In the genomic region with DNA sequence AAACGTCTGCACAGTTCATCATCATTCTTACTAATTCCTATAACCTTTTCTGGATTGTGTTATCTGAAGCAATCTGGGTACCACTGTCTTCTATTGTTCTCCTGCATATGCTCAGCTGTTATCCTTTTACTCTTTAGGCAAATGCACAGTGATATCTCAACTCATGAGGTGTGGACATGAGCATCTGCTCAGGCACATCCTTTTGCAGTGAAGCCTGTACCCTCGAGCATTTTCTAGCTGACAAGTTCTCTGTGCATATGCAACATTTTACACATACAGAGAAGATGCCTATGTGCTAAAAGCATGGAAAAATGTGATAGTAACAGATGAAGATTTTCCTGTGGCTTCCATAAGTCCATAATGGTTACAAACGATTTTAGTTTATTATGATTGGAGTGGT, we compare ENCODE assay signal across 12 mouse cellular contexts.
"Had no signal": no experiment of that assay in that cellular context is flagged by ENCODE, and none has a peak within 500 bp of the region (broad histone marks: within the 10 kb centered on the region; RNA-seq: fewer than 3 reads in every experiment).

No protein-coding gene starts in this region.

- H3K27ac ChIP-seq: kidney, postnatal 0 days; limb, embryonic 12.5 days; liver, embryonic 14.5 days; midbrain, embryonic 12.5 days; neural tube, embryonic 15.5 days had no signal

- H3K4me2 ChIP-seq: limb, embryonic 12.5 days; midbrain, embryonic 12.5 days; neural tube, embryonic 15.5 days had no signal

- H3K9me3 ChIP-seq: limb, embryonic 12.5 days; neural tube, embryonic 15.5 days had no signal

- H3K9ac ChIP-seq: limb, embryonic 12.5 days; liver, embryonic 14.5 days; midbrain, embryonic 12.5 days; neural tube, embryonic 15.5 days had no signal

- H3K4me1 ChIP-seq: limb, embryonic 12.5 days; midbrain, embryonic 12.5 days; neural tube, embryonic 15.5 days had no signal

- H3K4me3 ChIP-seq: limb, embryonic 12.5 days; midbrain, embryonic 12.5 days; myocyte; neural tube, embryonic 15.5 days had no signal

- H3K36me3 ChIP-seq: limb, embryonic 12.5 days; midbrain, embryonic 12.5 days; neural tube, embryonic 15.5 days had no signal

- DNase-seq: kidney, adult 11 months; kidney, adult 9 months; kidney, postnatal 4 days; liver; lung, adult 18-20 months; thymus, postnatal 4 days had no signal

- H3K27me3 ChIP-seq: limb, embryonic 12.5 days; midbrain, embryonic 12.5 days; neural tube, embryonic 15.5 days had no signal
